Mouse (Mus musculus) MEL (cell line): ENCODE results near the gene Tjp3. TPM values are rescaled to one million over a fixed set of nuclear protein-coding genes. Genes with fewer than 3 reads are reported as not detected.
A peak's percentile ranks its signal among the peaks of the same experiment; 100 is the strongest.

Source experiments
- DNase-seq: peaks from one replicate; pipeline ENCODE4 v3.0.0; 2011; ENCODE audit warnings: low read depth, low spot score
- H3K27ac ChIP-seq: 2 replicates; pipeline ENCODE4 v1.5.1; 2012; ENCODE audit warnings: low read depth, mild to moderate bottlenecking, control low read depth, low read length, moderate library complexity; ENCODE audit not compliant: control insufficient read depth
- H3K27me3 ChIP-seq, 2 experiments: fragments of 150-350 bp in 1 of 2; sonication (generic) in 1 of 2; 2 replicates each; pipeline ENCODE4 v1.6.1; 2012; ENCODE audit warnings: low read length in 2 of 2, mild to moderate bottlenecking in 2 of 2, improper control_type of control experiment in 1 of 2, moderate library complexity in 1 of 2; ENCODE audit not compliant: insufficient read depth in 2 of 2, control insufficient read depth in 1 of 2
- H3K36me3 ChIP-seq, 2 experiments: 2 replicates each; pipeline ENCODE4 v1.6.1; 2012 to 2014; ENCODE audit warnings: low read length in 2 of 2, improper control_type of control experiment in 1 of 2, inconsistent platforms in 1 of 2, mild to moderate bottlenecking in 1 of 2; ENCODE audit not compliant: insufficient read depth in 2 of 2, control insufficient read depth in 1 of 2
- H3K4me1 ChIP-seq, 2 experiments: fragments of 150-350 bp in 1 of 2; sonication (generic) in 1 of 2; 2 replicates each; pipeline ENCODE4 v1.6.1; 2012; ENCODE audit warnings: low read length in 2 of 2, improper control_type of control experiment in 1 of 2, mild to moderate bottlenecking in 1 of 2; ENCODE audit not compliant: insufficient read depth in 2 of 2, control insufficient read depth in 1 of 2
- H3K4me3 ChIP-seq, 2 experiments: fragments of 150-350 bp in 1 of 2; sonication (generic) in 1 of 2; 2 replicates each; pipeline ENCODE4 v1.5.1; 2012; ENCODE audit warnings: low read depth in 2 of 2, low read length in 2 of 2, mild to moderate bottlenecking in 2 of 2, moderate library complexity in 2 of 2, control low read depth in 1 of 2, improper control_type of control experiment in 1 of 2; ENCODE audit not compliant: control insufficient read depth in 1 of 2, insufficient read depth in 1 of 2
- H3K79me2 ChIP-seq: 2 replicates; pipeline ENCODE4 v1.6.1; 2012; ENCODE audit warnings: mild to moderate bottlenecking, low read length, moderate library complexity; ENCODE audit not compliant: control insufficient read depth, poor library complexity, insufficient read depth
- H3K9ac ChIP-seq: 2 replicates; pipeline ENCODE4 v1.6.1; 2012; ENCODE audit warnings: low read depth, mild to moderate bottlenecking, control low read depth, low read length, moderate library complexity; ENCODE audit not compliant: control insufficient read depth, poor library complexity, severe bottlenecking
- H3K9me3 ChIP-seq: fragments of 150-350 bp; sonication (generic); replicated peaks from 2 replicates; pipeline ENCODE4 v1.6.1; 2012; ENCODE audit warnings: mild to moderate bottlenecking, low read length, improper control_type of control experiment, moderate library complexity; ENCODE audit not compliant: insufficient read depth
- BHLHE40 ChIP-seq: IDR thresholded peaks from 2 replicates; pipeline ENCODE4 v1.6.1; 2012; ENCODE audit warnings: low read depth, mild to moderate bottlenecking, inconsistent platforms, low read length, improper control_type of control experiment, borderline replicate concordance
- CHD2 ChIP-seq: IDR thresholded peaks from 2 replicates; pipeline ENCODE4 v1.6.1; 2011; ENCODE audit warnings: low read length, improper control_type of control experiment
- CTCF ChIP-seq, 3 experiments: IDR thresholded peaks in 2 of 3; conservative IDR thresholded peaks in 1 of 3; 2 replicates each; pipeline ENCODE4 v1.5.1; 2011 to 2012; ENCODE audit warnings: low read length in 3 of 3, low read depth in 2 of 3, mild to moderate bottlenecking in 2 of 3, improper control_type of control experiment in 1 of 3, inconsistent platforms in 1 of 3, mixed read lengths in 1 of 3, moderate library complexity in 1 of 3; ENCODE audit not compliant: control insufficient read depth in 1 of 3, insufficient read depth in 1 of 3, poor library complexity in 1 of 3, severe bottlenecking in 1 of 3
- E2F4 ChIP-seq: IDR thresholded peaks from 2 replicates; pipeline ENCODE4 v1.6.1; 2011; ENCODE audit warnings: low read depth, low read length, improper control_type of control experiment, borderline replicate concordance
- ELF1 ChIP-seq: IDR thresholded peaks from 2 replicates; pipeline ENCODE4 v1.6.1; 2014; ENCODE audit warnings: low read depth, mild to moderate bottlenecking, inconsistent platforms, low read length, improper control_type of control experiment, moderate library complexity
- ETS1 ChIP-seq: IDR thresholded peaks from 2 replicates; pipeline ENCODE4 v1.6.1; 2012; ENCODE audit warnings: low read depth, mild to moderate bottlenecking, inconsistent platforms, low read length, improper control_type of control experiment, moderate library complexity
- GABPA ChIP-seq: IDR thresholded peaks from 2 replicates; pipeline ENCODE4 v1.6.1; 2012; ENCODE audit warnings: low read depth, mild to moderate bottlenecking, inconsistent platforms, low read length, improper control_type of control experiment, moderate library complexity
- GATA1 ChIP-seq: IDR thresholded peaks from 2 replicates; pipeline ENCODE4 v1.6.1; 2011; ENCODE audit warnings: low read depth, low read length, improper control_type of control experiment
- HCFC1 ChIP-seq: IDR thresholded peaks from 2 replicates; pipeline ENCODE4 v1.6.1; 2012; ENCODE audit warnings: low read depth, mild to moderate bottlenecking, inconsistent platforms, low read length, improper control_type of control experiment, moderate library complexity
- JUND ChIP-seq: IDR thresholded peaks from 2 replicates; pipeline ENCODE4 v1.6.1; 2011; ENCODE audit warnings: low read depth, mild to moderate bottlenecking, improper control_type of control experiment, low read length
- KAT2A ChIP-seq: conservative IDR thresholded peaks from 2 replicates; pipeline ENCODE4 v1.6.1; 2012; ENCODE audit warnings: low read depth, low read length, improper control_type of control experiment, inconsistent platforms
- MAFK ChIP-seq: IDR thresholded peaks from 2 replicates; pipeline ENCODE4 v1.6.1; 2011; ENCODE audit warnings: low read depth, mild to moderate bottlenecking, low read length, improper control_type of control experiment, borderline replicate concordance
- MAX ChIP-seq: IDR thresholded peaks from 2 replicates; pipeline ENCODE4 v1.6.1; 2011; ENCODE audit warnings: low read length, improper control_type of control experiment
- MXI1 ChIP-seq: IDR thresholded peaks from 2 replicates; pipeline ENCODE4 v1.6.1; 2011; ENCODE audit warnings: mild to moderate bottlenecking, low read depth, low read length, improper control_type of control experiment
- MYB ChIP-seq: IDR thresholded peaks from 2 replicates; pipeline ENCODE4 v1.6.1; 2011; ENCODE audit warnings: mild to moderate bottlenecking, low read depth, low read length, improper control_type of control experiment
- MYC ChIP-seq: IDR thresholded peaks from 2 replicates; pipeline ENCODE4 v1.6.1; 2011; ENCODE audit warnings: low read depth, mild to moderate bottlenecking, low read length, improper control_type of control experiment, moderate library complexity
- NELFE ChIP-seq: IDR thresholded peaks from 2 replicates; pipeline ENCODE4 v1.6.1; 2011; ENCODE audit warnings: low read depth, low read length, improper control_type of control experiment
- RCOR1 ChIP-seq: IDR thresholded peaks from 2 replicates; pipeline ENCODE4 v1.6.1; 2012; ENCODE audit warnings: low read depth, mild to moderate bottlenecking, inconsistent platforms, low read length, improper control_type of control experiment
- SIN3A ChIP-seq: IDR thresholded peaks from 2 replicates; pipeline ENCODE4 v1.6.1; 2012; ENCODE audit warnings: low read length, improper control_type of control experiment, inconsistent platforms
- TBP ChIP-seq: IDR thresholded peaks from 2 replicates; pipeline ENCODE4 v1.8.0; 2011; ENCODE audit warnings: low read depth, low read length, improper control_type of control experiment
- UBTF ChIP-seq: IDR thresholded peaks from 2 replicates; pipeline ENCODE4 v1.6.1; 2012; ENCODE audit warnings: low read depth, mild to moderate bottlenecking, inconsistent platforms, low read length, improper control_type of control experiment, moderate library complexity, borderline replicate concordance; ENCODE audit not compliant: insufficient read depth
- USF1 ChIP-seq: IDR thresholded peaks from 2 replicates; pipeline ENCODE4 v1.6.1; 2014; ENCODE audit warnings: low read depth, mild to moderate bottlenecking, inconsistent platforms, low read length, improper control_type of control experiment, moderate library complexity
- USF2 ChIP-seq, 2 experiments: IDR thresholded peaks; 2 replicates each; pipeline ENCODE4 v1.6.1; 2011 to 2012; ENCODE audit warnings: improper control_type of control experiment in 2 of 2, low read length in 2 of 2, borderline replicate concordance in 1 of 2, inconsistent platforms in 1 of 2, low read depth in 1 of 2, mild to moderate bottlenecking in 1 of 2; ENCODE audit not compliant: insufficient read depth in 1 of 2
- ZC3H11A ChIP-seq: IDR thresholded peaks from 2 replicates; pipeline ENCODE4 v1.6.1; 2012; ENCODE audit warnings: low read depth, mild to moderate bottlenecking, inconsistent platforms, low read length, improper control_type of control experiment
- ZKSCAN1 ChIP-seq: IDR thresholded peaks from 2 replicates; pipeline ENCODE4 v1.6.1; 2012; ENCODE audit warnings: low read depth, mild to moderate bottlenecking, inconsistent platforms, low read length, improper control_type of control experiment, moderate library complexity
- ZMIZ1 ChIP-seq: IDR thresholded peaks from 2 replicates; pipeline ENCODE4 v1.6.1; 2012; ENCODE audit warnings: low read depth, mild to moderate bottlenecking, inconsistent platforms, low read length, improper control_type of control experiment, moderate library complexity
- ZNF384 ChIP-seq: IDR thresholded peaks from 2 replicates; pipeline ENCODE4 v1.6.1; 2012; ENCODE audit warnings: low read depth, mild to moderate bottlenecking, inconsistent platforms, low read length, improper control_type of control experiment
- polyA plus RNA-seq, 2 experiments: library from polyadenylated mRNA; stranded (reverse) in 1 of 2; unstranded in 1 of 2; fragments of >175 nt in 1 of 2; fragments of >200 nt in 1 of 2; gene quantifications; 2 replicates each; pipeline versions ENCODE4 v1.2.1 to v1.2.4; 2012; ENCODE audit warnings: low replicate concordance in 2 of 2, low read depth in 1 of 2; ENCODE audit not compliant: insufficient read length in 2 of 2, insufficient read depth in 1 of 2, missing spikeins in 1 of 2
- total RNA-seq: library from RNA; depleted of rRNA; stranded (reverse); fragments of 300-350 nt; gene quantifications from 2 replicates; pipeline ENCODE4 v1.2.3, GENCODE M21; 2012

Gene Tjp3
- total and polyA plus RNA-seq, 3 experiments, result 2.9 to 4.9 TPM; not detected in 1

- no peak overlapping the region for H3K27ac ChIP-seq
- H3K9me3 ChIP-seq, result no peaks in the 10 kb centered on the region
These were observed 3.1 kb upstream of the Tjp3 start for GRCm38 (mm10) chr10:81294442-81294841.

GRCm38 (mm10) chr10:81293334-81294030 is 2.1 kb upstream of the Tjp3 start:
- H3K4me3 ChIP-seq, result peak overlapping the region; percentile 86 to 91
- H3K9ac ChIP-seq, result peak overlapping the region; percentile 88
- H3K27me3 ChIP-seq, result no peaks in the 10 kb centered on the region
- peak; percentile 23 for DNase-seq
- H3K4me1 ChIP-seq, result peaks cover 11 to 32% of the 10 kb centered on the region in 2 experiments
- 0 out of 2 replicates have a peak, but pooled peaks have one; percentile 52 for TF ChIP-seq MYC
- no peak for TF ChIP-seq ZKSCAN1
- TF ChIP-seq MXI1, result peak; percentile 87
- no peak for TF ChIP-seq E2F4
- TF ChIP-seq GATA1, result no peak
- no peak for TF ChIP-seq NELFE
- no peak for TF ChIP-seq USF1
- no peak for TF ChIP-seq ZMIZ1
- peak; percentile 63; the same call in 1 of the 2 replicates for TF ChIP-seq SIN3A
- no peak for TF ChIP-seq UBTF
- no peak for TF ChIP-seq TBP
- no peak for TF ChIP-seq BHLHE40
- no peak for TF ChIP-seq JUND
- no peak for TF ChIP-seq USF2 (IDR thresholded peaks at IDR 0.05; ENCODE audit: borderline replicate concordance in 1 of 2, insufficient read depth in 1 of 2, low read depth in 1 of 2, low read length in 2 of 2)
- TF ChIP-seq, all 39 proteins: peak for 3
- Histone ChIP-seq H3K9me3 (no peaks in the 10 kb centered on the region), H3K36me3 (peaks cover 0 to 20% of the 10 kb centered on the region in 2 experiments; a peak in 2 of 4 replicates), H3K79me2 (peaks cover 53% of the 10 kb centered on the region), H3K27ac (peak overlapping the region; percentile 24)

More at GRCm38 (mm10) chr10:81294442-81294841, 3.1 kb upstream of the Tjp3 start:
- peaks cover 11 to 33% of the 10 kb centered on the region in 2 experiments for H3K4me1 ChIP-seq
- no peaks in the 10 kb centered on the region for H3K27me3 ChIP-seq
- peak overlapping the region; percentile 86 to 91; a peak in 2 of 4 replicates for H3K4me3 ChIP-seq
- DNase-seq, result peak; percentile 34
- H3K36me3 ChIP-seq, result peaks cover 0 to 20% of the 10 kb centered on the region in 2 experiments; a peak in 2 of 4 replicates
- no peak for TF ChIP-seq NELFE
- TF ChIP-seq ZKSCAN1, result no peak
- TF ChIP-seq MYB, result no peak
- no peak for TF ChIP-seq SIN3A
- TF ChIP-seq ELF1, result no peak
- no peak for TF ChIP-seq CHD2
- no peak for TF ChIP-seq MAFK
- TF ChIP-seq ETS1, result no peak
- TF ChIP-seq ZC3H11A, result no peak
- no peak for TF ChIP-seq MAX
- no peak for TF ChIP-seq KAT2A
- no peak for TF ChIP-seq GABPA
- TF ChIP-seq CTCF (IDR thresholded peaks at IDR 0.05 in 2 of 3, conservative IDR thresholded peaks at IDR 0.05 in 1 of 3; ENCODE audit: control insufficient read depth in 1 of 3, insufficient read depth in 1 of 3, low read depth in 2 of 3, low read length in 3 of 3, poor library complexity in 1 of 3, severe bottlenecking in 1 of 3), result no peak
- TF ChIP-seq RCOR1, result no peak
- TF ChIP-seq ZNF384, result no peak
- no peak for TF ChIP-seq USF2 (IDR thresholded peaks at IDR 0.05; ENCODE audit: borderline replicate concordance in 1 of 2, insufficient read depth in 1 of 2, low read depth in 1 of 2, low read length in 2 of 2)
- no peak for TF ChIP-seq HCFC1
- TF ChIP-seq JUND, result no peak
- TF ChIP-seq USF1, result no peak
- peak overlapping the region; percentile 88 for H3K9ac ChIP-seq
- peaks cover 62% of the 10 kb centered on the region for H3K79me2 ChIP-seq
